In the genomic region with DNA sequence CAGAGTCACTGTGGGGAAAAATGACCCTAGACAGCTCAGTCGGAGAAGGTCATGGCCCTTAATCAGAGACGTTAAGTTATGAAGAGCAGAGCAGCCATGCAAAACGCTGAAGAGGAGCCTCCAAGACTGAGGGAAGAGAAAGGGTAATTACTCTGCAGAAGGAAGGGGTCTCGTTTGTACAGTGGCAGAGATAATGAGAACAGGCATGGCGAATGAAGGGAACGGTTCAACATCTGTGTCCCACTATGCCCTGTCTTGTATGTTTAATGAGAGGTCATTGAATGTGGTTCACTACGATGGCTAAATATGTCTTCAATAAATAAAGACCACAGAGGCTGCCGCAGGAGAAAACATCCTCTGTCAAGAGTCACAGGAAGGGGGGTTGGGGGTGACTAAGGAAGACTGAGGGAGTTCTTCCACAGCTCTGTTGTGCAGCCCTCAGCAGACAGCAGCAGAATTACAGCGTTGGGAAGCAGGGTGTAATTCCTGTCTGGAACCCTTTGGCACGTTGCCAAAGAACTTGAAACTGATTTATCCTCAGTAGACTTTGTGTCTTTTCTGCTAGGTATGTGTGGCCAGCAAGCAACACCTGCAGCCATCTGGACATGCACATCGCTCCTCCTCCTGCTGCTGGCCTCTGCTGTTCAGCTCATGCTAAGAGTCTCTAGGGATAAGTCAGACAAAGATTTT, we compare ENCODE assay signal across 9 mouse cellular contexts.
DNase-seq lines count a peak whose midpoint lies in the region; ATAC-seq and TF ChIP-seq lines count a peak whose summit lies in the region.
"Had no signal": no experiment of that assay in that cellular context is flagged by ENCODE, and none has a peak within 500 bp of the region (broad histone marks: within the 10 kb centered on the region; RNA-seq: fewer than 3 reads in every experiment).

No protein-coding gene starts in this region.

- H3K9me3 ChIP-seq in kidney, embryonic 14.5 days (ENCODE audit: control insufficient read depth, low read length) = no peaks in the 10 kb centered on the region
- H3K9me3 ChIP-seq in limb, embryonic 12.5 days = no peaks in the 10 kb centered on the region

- no peaks in the 10 kb centered on the region for H3K36me3 ChIP-seq in kidney, embryonic 14.5 days (ENCODE audit: control insufficient read depth, insufficient read depth, low read length)
- no peaks in the 10 kb centered on the region for H3K36me3 ChIP-seq in limb, embryonic 12.5 days

- intact Hi-C loops in heart, postnatal 14 days (cut with DNase I) = no loop called here

- H3K4me1 ChIP-seq in kidney, embryonic 14.5 days (ENCODE audit: control insufficient read depth, insufficient read depth, low read length) = peaks cover 11% of the 10 kb centered on the region
- H3K4me1 ChIP-seq in limb, embryonic 12.5 days (replicated peaks) = peaks cover 18% of the 10 kb centered on the region
- peaks cover 10% of the 10 kb centered on the region for H3K4me1 ChIP-seq in olfactory bulb, adult 2 months (ENCODE audit: control insufficient read depth, insufficient read depth, low read length)

- H3K4me3 ChIP-seq in kidney, embryonic 14.5 days (ENCODE audit: low read length) = no peak overlapping the region
- H3K4me3 ChIP-seq in limb, embryonic 12.5 days (replicated peaks) = no peak overlapping the region
- no peak overlapping the region for H3K4me3 ChIP-seq in olfactory bulb, adult 2 months (ENCODE audit: insufficient read depth, low read depth, low read length)

- 16% methylated on average over 11 of the region's 11 CpGs for WGBS in kidney, embryonic 14.5 days
- 27% methylated on average over 11 of the region's 11 CpGs for WGBS in limb, embryonic 12.5 days
- WGBS in olfactory bulb, adult 2 months = 28% methylated on average over 11 of the region's 11 CpGs

- TF ChIP-seq CTCF in olfactory bulb, adult 2 months (IDR thresholded peaks at IDR 0.05; ENCODE audit: insufficient read depth, low read depth, low read length) = no peak

- peak; percentile 94 for ATAC-seq in kidney, embryonic 14.5 days (ENCODE audit: low FRiP score, low TSS enrichment)
- ATAC-seq in limb, embryonic 12.5 days (ENCODE audit: insufficient number of reproducible peaks, insufficient read depth, low FRiP score, low TSS enrichment, low read depth) = peak; percentile 78; the same call in 1 of the 2 replicates

- no peak for DNase-seq in kidney, adult 8-10 months
- peak; percentile 19 to 31 for DNase-seq in heart, postnatal 14 days
- no peak for DNase-seq in left cerebral cortex, adult 18-20 months (ENCODE audit: low spot score in 2 of 2)
- no peak for DNase-seq in cerebellum, adult 18-20 months
- DNase-seq in thymus, postnatal 14 days = no peak
- DNase-seq: thymus, postnatal 36 days had no signal

- H3K9ac ChIP-seq in kidney, embryonic 14.5 days (ENCODE audit: low read depth, low read length) = no peak overlapping the region
- H3K9ac ChIP-seq in limb, embryonic 12.5 days (replicated peaks) = no peak overlapping the region

- no peak for TF ChIP-seq POLR2A in olfactory bulb, adult 2 months (IDR thresholded peaks at IDR 0.05; ENCODE audit: insufficient read depth, low read depth, low read length)

- H3K27me3 ChIP-seq in kidney, embryonic 14.5 days (ENCODE audit: control insufficient read depth, insufficient read depth, low read length) = no peaks in the 10 kb centered on the region
- H3K27me3 ChIP-seq in limb, embryonic 12.5 days = no peaks in the 10 kb centered on the region

- H3K27ac ChIP-seq in kidney, embryonic 14.5 days (ENCODE audit: low read depth, low read length) = no peak overlapping the region
- 0 out of 2 replicates have a peak overlapping the region, but pooled peaks have one; percentile 7 for H3K27ac ChIP-seq in limb, embryonic 12.5 days
- 0 out of 2 replicates have a peak overlapping the region, but pooled peaks have one; percentile 8 for H3K27ac ChIP-seq in olfactory bulb, adult 2 months (ENCODE audit: insufficient read depth, low read depth, low read length)

- H3K4me2 ChIP-seq in kidney, embryonic 14.5 days (replicated peaks; ENCODE audit: low read depth, low read length) = no peak overlapping the region
- no peak overlapping the region for H3K4me2 ChIP-seq in limb, embryonic 12.5 days

Comparison
In these comparisons a context has a peak if more than half of its experiments do, and no peak if none do; other contexts are left out.
1. DNase-seq: peak in heart, postnatal 14 days (2 of 2); none in kidney, adult 8-10 months (0 of 2), left cerebral cortex, adult 18-20 months (0 of 2), cerebellum, adult 18-20 months (0 of 2) and thymus, postnatal 14 days (single experiment).